Mouse (Mus musculus): ENCODE data around the gene Slc39a2. TPM values are rescaled to one million over a fixed set of nuclear protein-coding genes. Genes with fewer than 3 reads are reported as not detected.

The Slc39a2 gene
- polyA plus RNA-seq, 2 experiments = 0.15 TPM; not detected in 1

DNA sequence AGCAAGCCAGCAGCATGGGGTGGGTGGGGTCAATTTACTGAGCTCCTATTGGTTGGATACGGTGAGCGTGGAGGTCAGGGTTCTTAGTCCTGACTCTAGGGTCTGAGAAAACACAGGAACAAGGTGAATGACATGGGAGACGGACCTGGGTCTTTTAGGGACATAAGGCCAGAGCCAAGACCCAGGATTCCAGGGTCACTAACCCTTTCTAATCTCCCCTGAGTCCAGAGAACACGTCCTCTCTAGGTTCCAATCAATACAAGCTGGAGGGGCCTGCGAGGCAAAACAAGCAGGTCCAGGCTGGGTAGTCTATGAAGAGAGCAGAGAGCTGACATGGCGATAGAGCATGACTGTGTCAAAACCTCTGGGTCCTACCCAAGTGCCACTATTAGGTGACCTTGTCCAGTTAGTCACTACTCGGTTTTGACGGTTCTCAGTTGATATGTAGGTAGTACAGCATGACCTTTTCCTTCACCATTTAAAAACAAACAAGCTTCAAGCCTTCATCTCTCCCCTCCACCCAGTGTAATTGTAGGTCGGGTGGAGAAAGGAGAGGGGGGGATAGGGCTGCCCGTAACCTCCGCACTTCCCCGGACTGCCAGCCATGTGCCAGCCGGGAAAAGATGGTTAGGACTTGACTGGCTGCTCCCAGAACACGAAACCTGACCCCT is 19.8 kb downstream of the Slc39a2 start:
- no peak overlapping the region for H3K27ac ChIP-seq

DNA sequence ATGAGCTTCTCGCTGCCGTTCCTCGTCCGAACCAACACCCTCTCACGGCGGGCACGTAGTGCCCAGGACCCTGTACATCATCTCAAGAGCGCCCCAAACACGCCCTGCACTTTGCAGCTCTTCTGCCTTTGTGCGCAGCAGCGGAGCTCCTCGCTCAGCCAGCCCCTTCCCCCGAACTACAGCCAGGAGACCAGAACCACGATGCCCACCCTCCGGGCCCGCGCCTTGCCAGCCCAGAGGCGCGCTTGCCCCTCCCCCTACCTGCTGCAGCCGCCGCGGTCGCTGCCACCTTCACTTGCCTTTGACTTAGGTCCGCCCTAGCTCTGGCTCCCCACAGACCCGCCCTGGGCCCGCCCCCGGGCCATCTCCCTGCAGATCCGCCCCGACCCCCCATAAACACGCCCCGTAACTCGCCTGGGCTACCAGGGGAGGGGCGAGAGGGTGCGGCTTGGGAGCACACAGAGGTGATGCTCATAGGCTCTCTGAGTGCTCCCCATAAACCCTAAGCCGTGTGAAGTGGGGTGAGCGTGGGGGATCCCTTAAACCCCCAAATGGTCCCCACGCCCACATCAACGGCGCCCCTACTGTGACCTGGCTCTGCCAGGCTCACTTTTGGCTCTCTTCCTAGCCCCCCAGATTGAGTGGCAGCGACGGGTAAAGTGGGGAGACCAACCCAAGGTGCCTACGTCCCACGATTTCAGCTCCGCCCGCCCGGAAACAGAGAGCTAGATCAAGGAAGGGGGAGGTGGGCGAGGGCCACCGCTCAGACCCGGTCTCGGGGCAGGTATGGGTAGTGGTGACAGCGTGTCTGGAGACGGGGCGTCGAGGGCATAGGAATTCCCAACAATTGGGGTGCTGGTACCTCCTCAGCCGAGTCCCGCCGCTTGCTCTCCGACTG is 20.6 kb downstream of the Slc39a2 start:
- peak overlapping the region; percentile 29 to 58 for H3K4me3 ChIP-seq (ENCODE audit: insufficient read depth in 1 of 2, low read depth in 2 of 2, low read length in 2 of 2)
- DNase-seq (ENCODE audit: low read depth in 3 of 3, low spot score in 3 of 3) (peak in 1 of 3 experiments; percentile 51), ATAC-seq (ENCODE audit: insufficient read depth) (peak; percentile 83)
- H3K9me3 ChIP-seq (ENCODE audit: control insufficient read depth, low read length) = no peaks in the 10 kb centered on the region
- peaks cover 13% of the 10 kb centered on the region for H3K27me3 ChIP-seq (ENCODE audit: control insufficient read depth, insufficient read depth, low read length)
- no peaks in the 10 kb centered on the region for H3K36me3 ChIP-seq (replicated peaks; ENCODE audit: control insufficient read depth, insufficient read depth, low read depth)
- H3K4me2 ChIP-seq (ENCODE audit: low read depth) = peak overlapping the region; percentile 89
- H3K27ac ChIP-seq = no peak overlapping the region
- no peak for TF ChIP-seq EP300 (IDR thresholded peaks at IDR 0.05; ENCODE audit: low read depth)
- no peak for TF ChIP-seq CTCF (IDR thresholded peaks at IDR 0.05; ENCODE audit: low read depth)
- WGBS (ENCODE audit: insufficient replicate concordance) = 1% methylated on average over 58 of the region's 58 CpGs
- peak overlapping the region; percentile 47 for H3K9ac ChIP-seq (replicated peaks)
- H3K4me1 ChIP-seq (replicated peaks; ENCODE audit: control insufficient read depth in 2 of 2, insufficient read depth in 2 of 2, low read length in 1 of 2) = peaks cover 1 to 5% of the 10 kb centered on the region in 2 experiments; a peak in 3 of 4 replicates

More for the DNA sequence above, 19.8 kb downstream of the Slc39a2 start:
- Histone ChIP-seq H3K4me1 (replicated peaks; ENCODE audit: control insufficient read depth in 2 of 2, insufficient read depth in 2 of 2, low read length in 1 of 2) (peaks cover 7 to 9% of the 10 kb centered on the region in 2 experiments; a peak in 3 of 4 replicates), H3K36me3 (replicated peaks; ENCODE audit: control insufficient read depth, insufficient read depth, low read depth) (no peaks in the 10 kb centered on the region), H3K9me3 (ENCODE audit: control insufficient read depth, low read length) (no peaks in the 10 kb centered on the region), H3K9ac (replicated peaks) (peak overlapping the region; percentile 47; the same call in 1 of the 2 replicates), H3K4me3 (ENCODE audit: insufficient read depth in 1 of 2, low read depth in 2 of 2, low read length in 2 of 2) (peak overlapping the region; percentile 29 to 58), H3K27me3 (ENCODE audit: control insufficient read depth, insufficient read depth, low read length) (peaks cover 13% of the 10 kb centered on the region), H3K4me2 (ENCODE audit: low read depth) (peak overlapping the region; percentile 89)
- DNase-seq (ENCODE audit: low read depth in 3 of 3, low spot score in 3 of 3) (no peak), ATAC-seq (ENCODE audit: insufficient read depth) (peak; percentile 24; the same call in 1 of the 2 replicates)
- TF ChIP-seq EP300 (IDR thresholded peaks at IDR 0.05; ENCODE audit: low read depth) = no peak
- TF ChIP-seq CTCF (IDR thresholded peaks at IDR 0.05; ENCODE audit: low read depth) = no peak
- 12% methylated on average over 14 of the region's 14 CpGs for WGBS (ENCODE audit: insufficient replicate concordance)

DNA sequence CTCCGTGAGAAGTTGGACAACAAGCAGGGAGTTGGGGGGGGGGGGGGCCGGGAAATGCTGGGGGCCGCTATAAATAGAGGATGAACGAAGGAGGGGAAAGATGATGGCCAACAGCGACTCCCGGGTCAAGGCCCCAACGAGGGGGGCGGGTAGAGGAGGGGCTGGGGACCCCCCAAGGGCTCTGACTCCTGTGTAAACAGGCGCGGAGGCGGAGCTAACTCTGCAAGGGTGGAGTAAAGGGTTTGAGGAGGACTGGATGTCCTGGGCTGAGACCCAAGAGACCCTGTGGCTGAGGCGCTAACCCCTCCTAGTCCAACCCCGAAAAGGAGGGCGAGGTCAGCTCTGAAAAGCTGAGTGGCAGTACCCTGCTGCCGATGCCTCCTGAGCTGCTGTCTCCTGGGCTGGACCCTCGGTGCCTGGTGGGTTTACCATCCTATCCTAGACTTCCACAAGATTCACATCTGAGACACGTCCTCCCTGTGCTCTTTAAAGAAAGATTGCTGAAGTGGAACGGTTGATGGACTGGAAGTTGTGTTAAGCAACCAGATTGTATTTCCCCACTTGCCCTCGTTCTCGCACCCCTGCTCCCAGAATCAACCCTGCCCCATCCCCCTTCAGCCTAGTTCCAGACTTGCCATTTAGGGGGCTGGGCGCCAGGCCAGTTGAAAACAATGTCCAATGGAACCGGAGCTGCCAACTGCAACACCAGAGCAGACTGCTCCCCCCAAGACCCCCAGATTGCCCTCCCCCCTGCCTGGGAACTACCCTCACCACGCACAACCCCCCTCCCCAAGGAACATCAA is 21.5 kb downstream of the Slc39a2 start, which contains the start of gene Ndrg2:
Gene Ndrg2 (minus strand): TSS at position 199 of the 803 bp plus-strand sequence.
- DNase-seq (ENCODE audit: low read depth in 3 of 3, low spot score in 3 of 3) (no peak), ATAC-seq (ENCODE audit: insufficient read depth) (peak; percentile 25; the same call in 1 of the 2 replicates)
- H3K9ac ChIP-seq (replicated peaks) = peak within 1 kb of the TSS; percentile 47
- H3K36me3 ChIP-seq (replicated peaks; ENCODE audit: control insufficient read depth, insufficient read depth, low read depth) = no peaks in the 10 kb centered on the region
- H3K4me3 ChIP-seq (ENCODE audit: insufficient read depth in 1 of 2, low read depth in 2 of 2, low read length in 2 of 2) = peak within 1 kb of the TSS; percentile 29 to 58
- 6% methylated on average over 21 of the region's 23 CpGs for WGBS (ENCODE audit: insufficient replicate concordance)
- TF ChIP-seq CTCF (IDR thresholded peaks at IDR 0.05; ENCODE audit: low read depth) (no peak), EP300 (IDR thresholded peaks at IDR 0.05; ENCODE audit: low read depth) (no peak)
- peaks cover 0 to 5% of the 10 kb centered on the region in 2 experiments; a peak in 2 of 4 replicates for H3K4me1 ChIP-seq (replicated peaks; ENCODE audit: control insufficient read depth in 2 of 2, insufficient read depth in 2 of 2, low read length in 1 of 2)
- H3K27me3 ChIP-seq (ENCODE audit: control insufficient read depth, insufficient read depth, low read length) = peaks cover 13% of the 10 kb centered on the region
- H3K9me3 ChIP-seq (ENCODE audit: control insufficient read depth, low read length) = no peaks in the 10 kb centered on the region
- H3K27ac ChIP-seq = no peak within 1 kb of the TSS
- H3K4me2 ChIP-seq (ENCODE audit: low read depth) = peak within 1 kb of the TSS; percentile 89

DNA sequence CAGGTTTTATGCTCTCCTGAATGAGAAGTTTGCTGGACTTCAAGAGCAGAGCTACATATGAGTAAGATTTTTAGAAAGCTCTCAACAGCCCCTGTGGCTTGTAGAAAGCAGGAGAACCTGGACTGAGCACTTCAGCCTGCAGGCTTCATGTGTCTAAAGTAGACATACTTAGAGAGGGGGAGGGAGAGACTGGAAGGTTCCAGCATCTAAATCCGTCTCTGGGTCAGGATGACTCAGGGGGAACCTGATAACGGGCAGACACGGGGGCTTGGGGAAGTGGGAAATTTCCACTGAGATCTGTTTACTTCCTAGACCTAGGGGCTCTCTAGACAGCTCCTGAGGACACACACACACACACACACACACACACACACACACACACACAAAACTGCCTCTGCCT is 22.3 kb downstream of the Slc39a2 start:
- Histone ChIP-seq H3K9ac (replicated peaks) (no peak overlapping the region), H3K4me2 (ENCODE audit: low read depth) (no peak overlapping the region), H3K36me3 (replicated peaks; ENCODE audit: control insufficient read depth, insufficient read depth, low read depth) (no peaks in the 10 kb centered on the region), H3K9me3 (ENCODE audit: control insufficient read depth, low read length) (no peaks in the 10 kb centered on the region), H3K27ac (no peak overlapping the region), H3K4me3 (ENCODE audit: insufficient read depth in 1 of 2, low read depth in 2 of 2, low read length in 2 of 2) (no peak overlapping the region), H3K27me3 (ENCODE audit: control insufficient read depth, insufficient read depth, low read length) (peaks cover 13% of the 10 kb centered on the region), H3K4me1 (replicated peaks; ENCODE audit: control insufficient read depth in 2 of 2, insufficient read depth in 2 of 2, low read length in 1 of 2) (peaks cover 0 to 5% of the 10 kb centered on the region in 2 experiments; a peak in 2 of 4 replicates)
- no peak for ATAC-seq (ENCODE audit: insufficient read depth)
- DNase-seq (ENCODE audit: low read depth in 3 of 3, low spot score in 3 of 3) = no peak
- 3% methylated on average over 3 of the region's 3 CpGs for WGBS (ENCODE audit: insufficient replicate concordance)
- TF ChIP-seq CTCF (IDR thresholded peaks at IDR 0.05; ENCODE audit: low read depth) = no peak
- no peak for TF ChIP-seq EP300 (IDR thresholded peaks at IDR 0.05; ENCODE audit: low read depth)
